Comparison of ENCODE assay signal across 17 mouse cellular contexts in genomic region chr7:65141907-65142698, GRCm38 (mm10). TPM values are rescaled to one million over a fixed set of nuclear protein-coding genes. Genes with fewer than 3 reads are reported as not detected.
DNase-seq lines count a peak whose midpoint lies in the region; ATAC-seq and TF ChIP-seq lines count a peak whose summit lies in the region.
"Had no signal": no experiment of that assay in that cellular context is flagged by ENCODE, and none has a peak within 500 bp of the region (broad histone marks: within the 10 kb centered on the region; RNA-seq: fewer than 3 reads in every experiment).

No protein-coding gene starts in this region.

- no peaks in the 10 kb centered on the region for H3K36me3 ChIP-seq in kidney, adult 2 months (ENCODE audit: control insufficient read depth, insufficient read depth, low read length)
- H3K36me3 ChIP-seq in neural tube, embryonic 14.5 days (ENCODE audit: control insufficient read depth, insufficient read depth, low read length): no peaks in the 10 kb centered on the region
- no peaks in the 10 kb centered on the region for H3K36me3 ChIP-seq in intestine, embryonic 16.5 days (ENCODE audit: control insufficient read depth, insufficient read depth, low read length)
- H3K36me3 ChIP-seq: embryonic facial prominence, embryonic 13.5 days; midbrain, embryonic 10.5 days had no signal

- H3K27ac ChIP-seq in kidney, adult 2 months (ENCODE audit: insufficient read depth, low read depth, low read length): no peak overlapping the region
- no peak overlapping the region for H3K27ac ChIP-seq in neural tube, embryonic 14.5 days (ENCODE audit: low read depth, low read length)
- no peak overlapping the region for H3K27ac ChIP-seq in intestine, embryonic 16.5 days (ENCODE audit: low read length)
- H3K27ac ChIP-seq: embryonic facial prominence, embryonic 13.5 days; midbrain, embryonic 10.5 days had no signal

- peak; percentile 76 to 82 for DNase-seq in cerebellum, postnatal 10 days
- no peak for DNase-seq in cerebellum, adult 18-20 months
- DNase-seq in kidney, adult 2 months: peak; percentile 12
- DNase-seq in kidney, adult 18-20 months: no peak
- DNase-seq in neural tube, embryonic 10.5 days (ENCODE audit: extremely low spot score, low spot score): no peak
- DNase-seq: B cell, adult 2 months; cerebellum, adult 8-10 months; heart, postnatal 36 days; lung, embryonic 14.5 days; right cerebral cortex, postnatal 14 days had no signal

- no peak for TF ChIP-seq POLR2A in kidney, adult 2 months (IDR thresholded peaks at IDR 0.05; ENCODE audit: low read depth, low read length)

- no peak overlapping the region for H3K4me3 ChIP-seq in kidney, adult 2 months (ENCODE audit: insufficient read depth, low read depth, low read length)
- no peak overlapping the region for H3K4me3 ChIP-seq in neural tube, embryonic 14.5 days (ENCODE audit: low read depth, low read length)
- H3K4me3 ChIP-seq in intestine, embryonic 16.5 days (ENCODE audit: low read length): no peak overlapping the region
- H3K4me3 ChIP-seq: embryonic facial prominence, embryonic 13.5 days; midbrain, embryonic 10.5 days had no signal

- no peak for TF ChIP-seq CTCF in kidney, adult 2 months (conservative IDR thresholded peaks at IDR 0.05; ENCODE audit: insufficient read depth, insufficient read length, low read depth, low read length)

- H3K4me2 ChIP-seq in neural tube, embryonic 14.5 days (ENCODE audit: low read depth, low read length): no peak overlapping the region
- no peak overlapping the region for H3K4me2 ChIP-seq in intestine, embryonic 16.5 days (ENCODE audit: low read depth, low read length)
- H3K4me2 ChIP-seq: embryonic facial prominence, embryonic 13.5 days; lung, embryonic 14.5 days had no signal

- peak; percentile 69; the same call in 1 of the 2 replicates for ATAC-seq in neural tube, embryonic 14.5 days (ENCODE audit: low read depth)
- no peak for ATAC-seq in erythroid progenitor cell, adult 5-6 weeks (replicated peaks; ENCODE audit: low FRiP score, poor library complexity, severe bottlenecking)
- ATAC-seq in intestine, embryonic 16.5 days: no peak

- 27% methylated on average over 6 of the region's 6 CpGs for WGBS in kidney, adult 2 months
- 60% methylated on average over 6 of the region's 6 CpGs for WGBS in neural tube, embryonic 14.5 days
- 55% methylated on average over 6 of the region's 6 CpGs for WGBS in intestine, embryonic 16.5 days

- no peaks in the 10 kb centered on the region for H3K4me1 ChIP-seq in kidney, adult 2 months (ENCODE audit: control insufficient read depth, insufficient read depth, low read length)
- H3K4me1 ChIP-seq in neural tube, embryonic 14.5 days (ENCODE audit: control insufficient read depth, insufficient read depth, low read length): no peaks in the 10 kb centered on the region
- H3K4me1 ChIP-seq in intestine, embryonic 16.5 days (ENCODE audit: control insufficient read depth, insufficient read depth, low read length): no peaks in the 10 kb centered on the region

- no peak overlapping the region for H3K9ac ChIP-seq in neural tube, embryonic 14.5 days (replicated peaks; ENCODE audit: low read depth, low read length)
- no peak overlapping the region for H3K9ac ChIP-seq in intestine, embryonic 16.5 days (ENCODE audit: low read depth, low read length)
- H3K9ac ChIP-seq: embryonic facial prominence, embryonic 13.5 days; lung, embryonic 14.5 days had no signal

- H3K27me3 ChIP-seq in kidney, adult 2 months (replicated peaks; ENCODE audit: control insufficient read depth, insufficient read depth, low read length): no peaks in the 10 kb centered on the region
- no peaks in the 10 kb centered on the region for H3K27me3 ChIP-seq in neural tube, embryonic 14.5 days (ENCODE audit: control insufficient read depth, insufficient read depth, low read length)
- H3K27me3 ChIP-seq in intestine, embryonic 16.5 days (replicated peaks; ENCODE audit: control insufficient read depth, insufficient read depth, low read length): no peaks in the 10 kb centered on the region
- H3K27me3 ChIP-seq: embryonic facial prominence, embryonic 13.5 days had no signal

- no peaks in the 10 kb centered on the region for H3K9me3 ChIP-seq in neural tube, embryonic 14.5 days (ENCODE audit: control insufficient read depth, low read length)
- no peaks in the 10 kb centered on the region for H3K9me3 ChIP-seq in intestine, embryonic 16.5 days (ENCODE audit: control insufficient read depth, low read length)
- H3K9me3 ChIP-seq: embryonic facial prominence, embryonic 13.5 days; midbrain, embryonic 10.5 days had no signal

RNA-seq across cellular contexts. Expression of gene Fam189a1, which starts 14.3 kb away (rescaled TPM):
- 0.05 and 0.20 TPM in 2 replicates for polyA plus RNA-seq in kidney, adult 2 months (2012; rRNA removed)
- 13.1 and 14.5 TPM in 2 replicates for polyA plus RNA-seq in neural tube, embryonic 14.5 days (2014; fragmentation: Nextera tagmentation; extraction: Ambion mirVana)
- not detected in 2 replicates for total RNA-seq in erythroid progenitor cell, adult 5-6 weeks (2015; ENCODE audit: low replicate concordance)
- 0.26 TPM in 1 of 2 replicates, not detected in the other for total RNA-seq in erythroid progenitor cell, adult 5-6 weeks (2017; ENCODE audit: low replicate concordance)
- polyA plus RNA-seq in intestine, embryonic 16.5 days (2015; fragmentation: Nextera tagmentation; extraction: Ambion mirVana): 0.67 and 0.75 TPM in 2 replicates
- total RNA-seq: heart, postnatal 36 days; MEL; neutrophil, adult 5-6 weeks had no signal

Comparison
In these comparisons a context has a peak if more than half of its experiments do, and no peak if none do; other contexts are left out.
1. DNase-seq: peak in cerebellum, postnatal 10 days (2 of 2) and kidney, adult 2 months (single experiment); none in cerebellum, adult 18-20 months (0 of 2), kidney, adult 18-20 months (single experiment) and neural tube, embryonic 10.5 days (single experiment).